Mouse (Mus musculus) hindbrain, embryonic 11.5 days (tissue): Measurements from ENCODE around the gene Ccnb3. TPM values are rescaled to one million over a fixed set of nuclear protein-coding genes. Genes with fewer than 3 reads are reported as not detected.

ENCODE experiments used
- ATAC-seq: fragments of 200-750 bp; cut with Nextera tagmentation; 2 replicates; pipeline ENCODE4 v1.8.0; 2017; ENCODE audit warnings: mild to moderate bottlenecking, moderate TSS enrichment, moderate library complexity; ENCODE audit not compliant: low FRiP score
- DNase-seq: peaks from one replicate; pipeline ENCODE4 v3.0.0-alpha.2; 2015; ENCODE audit warnings: low spot score
- H3K27ac ChIP-seq: fragments of 300-500 bp; sonication (generic); 2 replicates; pipeline ENCODE4 v1.5.1; 2014; ENCODE audit warnings: mild to moderate bottlenecking, low read depth, low read length
- H3K27me3 ChIP-seq: fragments of 300-500 bp; sonication (generic); 2 replicates; pipeline ENCODE4 v1.6.1; 2014; ENCODE audit warnings: mild to moderate bottlenecking, low read length, moderate library complexity, mixed read lengths; ENCODE audit not compliant: control insufficient read depth, insufficient read depth
- H3K36me3 ChIP-seq: fragments of 300-500 bp; sonication (generic); 2 replicates; pipeline ENCODE4 v1.6.1; 2014; ENCODE audit warnings: mild to moderate bottlenecking, low read length, moderate library complexity, mixed read lengths; ENCODE audit not compliant: control insufficient read depth, insufficient read depth
- H3K4me1 ChIP-seq: fragments of 300-500 bp; sonication (generic); replicated peaks from 2 replicates; pipeline ENCODE4 v1.6.1; 2014; ENCODE audit warnings: low read length, mixed read lengths; ENCODE audit not compliant: control insufficient read depth, insufficient read depth
- H3K4me2 ChIP-seq: fragments of 300-500 bp; sonication (generic); replicated peaks from 2 replicates; pipeline ENCODE4 v1.6.1; 2014; ENCODE audit warnings: mild to moderate bottlenecking, low read depth, low read length
- H3K4me3 ChIP-seq: fragments of 300-500 bp; sonication (generic); 2 replicates; pipeline ENCODE4 v1.5.1; 2014; ENCODE audit warnings: low read depth, low read length
- H3K9ac ChIP-seq: fragments of 300-500 bp; sonication (generic); 2 replicates; pipeline ENCODE4 v1.6.1; 2014; ENCODE audit warnings: low read depth, low read length
- H3K9me3 ChIP-seq: fragments of 300-500 bp; sonication (generic); 2 replicates; pipeline ENCODE4 v1.6.1; 2016; ENCODE audit warnings: low read length; ENCODE audit not compliant: control insufficient read depth
- whole genome bisulfite sequencing: fragments of 180-500 bp; shearing (Covaris S2); extraction: QIAGEN DNeasy Blood & Tissue Kit; methylation state at CpG from one replicate; pipeline ENCODE4 v1.1.7; 2014; 5-methylcytosine and 5-hydroxymethylcytosine counted together
- polyA plus RNA-seq: library from polyadenylated mRNA; unstranded; fragments of >200 nt; fragmentation: Nextera tagmentation; extraction: Ambion mirVana; gene quantifications from 2 replicates; pipeline ENCODE4 v1.2.1, GENCODE M21; 2014

Ccnb3 gene
- not detected in 2 replicates for polyA plus RNA-seq

DNA sequence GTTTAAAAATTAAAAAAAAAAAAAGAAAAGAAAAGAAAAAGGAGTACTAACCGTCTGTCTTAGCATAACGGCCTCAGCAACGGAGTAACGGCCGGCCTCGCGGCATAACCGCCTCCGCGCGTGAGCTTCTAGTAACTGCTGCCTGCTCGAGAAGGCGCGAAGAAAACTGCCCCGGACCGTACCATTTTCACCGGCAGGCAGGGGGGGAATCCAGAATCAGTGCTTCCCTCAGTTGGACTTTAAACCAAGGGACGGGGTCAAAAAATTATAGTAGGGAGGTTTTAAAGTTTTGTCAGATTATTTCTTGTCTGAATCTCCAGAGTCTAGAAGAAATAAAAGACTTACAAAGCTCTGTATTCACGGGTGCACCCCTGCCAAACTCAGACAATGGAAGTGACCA, at the start of gene Ccnb3:
Ccnb3 (minus strand) TSS at position 101 of the 400 bp plus-strand sequence.
- Histone ChIP-seq H3K27ac (no peak within 1 kb of the TSS), H3K9me3 (no peaks in the 10 kb centered on the region), H3K4me3 (no peak within 1 kb of the TSS), H3K9ac (no peak within 1 kb of the TSS), H3K4me1 (no peaks in the 10 kb centered on the region), H3K27me3 (no peaks in the 10 kb centered on the region), H3K4me2 (no peak within 1 kb of the TSS), H3K36me3 (no peaks in the 10 kb centered on the region)
- DNase-seq (no peak), ATAC-seq (no peak)
- 95% methylated on average over 19 of the region's 19 CpGs for WGBS

DNA sequence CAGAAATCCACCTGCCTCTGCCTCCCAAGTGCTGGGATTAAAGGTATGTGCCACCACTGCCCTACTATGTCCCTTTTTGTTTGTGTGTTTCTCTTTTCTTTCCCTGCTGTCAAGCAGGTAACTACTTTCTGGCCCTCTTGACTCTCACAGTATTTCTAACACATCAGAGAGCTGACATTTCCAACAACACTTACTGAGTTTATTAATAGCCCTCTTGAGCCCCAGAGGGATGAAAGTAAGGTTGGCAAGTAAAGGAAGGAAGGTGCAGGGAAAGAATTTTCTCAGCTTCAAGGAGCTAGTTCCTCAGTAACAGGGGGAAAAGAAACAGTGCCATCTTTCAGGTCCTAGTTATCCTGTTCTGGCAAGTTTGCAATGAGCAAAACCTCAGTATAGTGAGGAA, 48.9 kb upstream of the Ccnb3 start:
- H3K4me2 ChIP-seq = no peak overlapping the region
- no peak overlapping the region for H3K9ac ChIP-seq
- no peak for ATAC-seq
- no peaks in the 10 kb centered on the region for H3K4me1 ChIP-seq
- no peak overlapping the region for H3K4me3 ChIP-seq
- H3K27me3 ChIP-seq = no peaks in the 10 kb centered on the region
- no peaks in the 10 kb centered on the region for H3K9me3 ChIP-seq
- DNase-seq = no peak
- H3K36me3 ChIP-seq = no peaks in the 10 kb centered on the region
- H3K27ac ChIP-seq = no peak overlapping the region

DNA sequence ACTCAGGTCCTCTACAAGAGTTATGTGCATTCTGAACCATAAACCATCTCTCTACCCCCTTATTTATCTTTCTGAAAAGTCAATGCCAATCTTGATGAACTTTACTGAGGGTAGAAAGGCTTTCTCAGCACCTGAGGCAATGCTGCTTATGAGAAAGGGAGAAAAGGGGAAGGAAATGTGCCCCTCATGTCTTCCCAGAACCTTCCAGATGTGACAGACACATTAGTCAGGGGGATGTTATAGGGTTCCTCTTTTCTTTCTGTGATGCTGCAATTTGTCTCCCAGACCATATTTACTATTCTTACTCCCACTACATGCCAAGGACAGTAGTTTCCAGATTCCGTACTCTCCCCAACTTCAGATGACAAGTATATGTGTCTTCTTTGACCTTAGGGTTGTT, 44.5 kb upstream of the Ccnb3 start:
- Histone ChIP-seq H3K4me2 (no peak overlapping the region), H3K4me3 (no peak overlapping the region), H3K4me1 (no peaks in the 10 kb centered on the region), H3K36me3 (no peaks in the 10 kb centered on the region), H3K27ac (no peak overlapping the region), H3K9ac (no peak overlapping the region), H3K9me3 (no peaks in the 10 kb centered on the region), H3K27me3 (no peaks in the 10 kb centered on the region)
- DNase-seq (no peak), ATAC-seq (no peak)
- 94% methylated on average over 1 of the region's 1 CpGs for WGBS

DNA sequence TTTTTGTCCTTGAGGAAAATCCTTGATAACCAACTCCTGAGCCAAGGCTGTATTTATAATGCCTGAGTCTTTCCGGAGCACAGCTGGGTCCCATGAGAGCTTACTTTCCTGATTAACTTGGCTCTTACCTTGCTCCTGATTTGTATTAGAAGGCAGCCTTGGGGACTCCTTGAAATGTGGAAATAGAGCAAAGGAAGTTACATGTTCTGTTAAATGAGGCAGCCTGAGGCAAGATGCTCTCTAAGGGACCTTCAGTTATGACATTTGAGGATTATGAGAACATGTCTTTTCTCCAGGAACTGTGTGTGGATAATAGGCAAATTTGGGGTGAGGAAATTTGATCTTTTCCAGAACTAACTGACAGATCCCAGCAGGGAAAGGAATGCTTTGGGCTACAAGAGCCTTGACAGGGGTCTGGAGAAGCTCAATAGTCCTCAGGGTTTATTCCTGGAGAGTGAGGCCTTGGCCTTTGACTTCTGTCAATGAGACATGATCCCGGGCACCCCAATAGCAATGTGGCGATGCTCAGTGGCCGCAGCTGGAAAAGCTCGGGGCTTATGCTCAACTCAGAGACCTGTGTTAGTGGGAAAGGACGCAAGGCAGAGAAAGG, 38.5 kb upstream of the Ccnb3 start:
- no peaks in the 10 kb centered on the region for H3K9me3 ChIP-seq
- H3K36me3 ChIP-seq = no peaks in the 10 kb centered on the region
- no peak overlapping the region for H3K9ac ChIP-seq
- H3K4me1 ChIP-seq = no peaks in the 10 kb centered on the region
- H3K4me3 ChIP-seq = no peak overlapping the region
- H3K4me2 ChIP-seq = no peak overlapping the region
- ATAC-seq (no peak), DNase-seq (no peak)
- no peaks in the 10 kb centered on the region for H3K27me3 ChIP-seq
- WGBS = 68% methylated on average over 6 of the region's 6 CpGs
- no peak overlapping the region for H3K27ac ChIP-seq

DNA sequence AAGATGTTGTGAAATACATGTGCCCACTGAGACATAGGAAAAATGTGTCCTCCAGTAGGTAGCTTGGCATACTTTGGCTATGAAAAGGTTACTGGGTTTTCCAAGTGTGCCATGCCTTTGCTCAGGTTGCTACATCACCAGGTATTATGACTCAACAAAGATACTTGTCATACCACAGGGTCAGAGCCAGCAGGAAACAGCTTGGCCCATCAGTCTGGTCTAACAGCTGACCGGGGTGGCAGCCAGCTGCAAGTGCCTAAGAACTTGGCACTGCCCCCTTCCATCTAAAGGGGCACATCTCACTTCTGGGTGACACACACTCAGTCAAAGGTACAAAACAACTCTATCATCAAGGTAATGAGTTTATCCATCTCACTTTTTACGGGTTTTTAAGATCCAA, 26.6 kb upstream of the Ccnb3 start:
- ATAC-seq (no peak), DNase-seq (no peak)
- Histone ChIP-seq H3K4me1 (no peaks in the 10 kb centered on the region), H3K27me3 (no peaks in the 10 kb centered on the region), H3K4me3 (no peak overlapping the region), H3K4me2 (no peak overlapping the region), H3K9me3 (no peaks in the 10 kb centered on the region), H3K9ac (no peak overlapping the region), H3K36me3 (no peaks in the 10 kb centered on the region), H3K27ac (no peak overlapping the region)
- 85% methylated on average over 2 of the region's 2 CpGs for WGBS

DNA sequence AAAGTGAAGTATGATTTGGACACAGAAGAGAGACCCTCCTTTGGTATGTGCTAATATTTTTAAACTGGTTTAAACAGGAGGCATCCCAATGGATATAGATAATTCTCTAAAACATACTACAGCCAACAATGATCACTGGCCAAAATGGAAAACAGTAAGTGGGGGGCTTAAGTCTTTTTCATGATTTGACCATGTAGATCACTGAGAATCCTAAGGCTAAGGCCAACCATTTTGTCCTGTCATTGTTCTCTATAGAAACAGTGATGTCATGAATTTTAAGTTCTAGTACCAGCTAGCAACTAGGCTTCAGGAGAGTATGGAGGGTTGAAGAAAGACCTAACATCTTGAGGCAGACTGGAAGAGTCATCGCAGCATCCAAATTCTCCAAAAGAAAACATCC, 25.8 kb upstream of the Ccnb3 start, which contains the start of gene Akap4:
Akap4 (plus strand) TSS at position 301 of the 400 bp plus-strand sequence.
- Histone ChIP-seq H3K4me3 (no peak within 1 kb of the TSS), H3K9me3 (no peaks in the 10 kb centered on the region), H3K27me3 (no peaks in the 10 kb centered on the region), H3K9ac (no peak within 1 kb of the TSS), H3K36me3 (no peaks in the 10 kb centered on the region), H3K4me1 (no peaks in the 10 kb centered on the region), H3K4me2 (no peak within 1 kb of the TSS), H3K27ac (no peak within 1 kb of the TSS)
- DNase-seq (no peak), ATAC-seq (no peak)
- WGBS = 96% methylated on average over 1 of the region's 1 CpGs

DNA sequence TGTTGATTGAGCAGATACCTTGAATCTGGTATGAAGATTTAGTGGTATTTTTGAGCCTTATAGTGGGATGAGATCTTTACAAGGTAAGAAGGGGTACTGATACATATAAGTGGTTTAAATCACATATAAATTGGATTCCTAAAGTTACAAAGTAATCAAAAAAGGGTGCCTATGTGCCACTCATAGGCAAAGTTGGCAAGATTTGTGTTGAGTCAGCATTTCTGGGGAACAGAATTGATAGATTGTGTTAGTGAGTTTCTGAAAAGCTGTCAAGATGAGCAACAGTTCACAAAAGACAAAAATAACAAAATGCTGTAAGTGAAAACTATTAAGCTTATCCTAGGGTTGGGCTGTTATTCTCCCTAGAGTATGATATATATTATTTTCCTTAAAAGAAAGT, 22.7 kb upstream of the Ccnb3 start:
- DNase-seq (no peak), ATAC-seq (no peak)
- Histone ChIP-seq H3K9ac (no peak overlapping the region), H3K27me3 (no peaks in the 10 kb centered on the region), H3K4me3 (no peak overlapping the region), H3K4me1 (no peaks in the 10 kb centered on the region), H3K4me2 (no peak overlapping the region), H3K27ac (no peak overlapping the region), H3K36me3 (no peaks in the 10 kb centered on the region), H3K9me3 (no peaks in the 10 kb centered on the region)

DNA sequence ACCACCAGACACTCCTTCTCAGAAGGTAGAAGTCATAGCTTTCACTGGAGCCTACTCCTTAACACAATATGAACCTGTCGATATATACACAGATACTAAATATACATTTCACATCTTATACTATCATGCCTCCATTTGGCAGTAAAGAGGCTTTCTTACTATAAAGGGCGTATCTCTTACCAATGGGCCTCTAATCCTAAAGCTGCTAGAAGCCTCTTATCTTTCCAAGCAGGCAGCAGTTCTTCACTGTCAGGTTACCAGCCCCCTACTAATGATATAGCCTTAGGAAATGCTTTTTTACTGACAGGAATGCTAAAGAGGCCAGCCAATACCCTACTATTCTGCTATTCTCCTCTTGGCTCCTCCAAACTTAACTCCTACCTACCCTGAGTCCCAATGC, 16.2 kb upstream of the Ccnb3 start:
- no peak overlapping the region for H3K27ac ChIP-seq
- no peak overlapping the region for H3K4me3 ChIP-seq
- H3K4me1 ChIP-seq = no peaks in the 10 kb centered on the region
- H3K9me3 ChIP-seq = no peaks in the 10 kb centered on the region
- no peak overlapping the region for H3K9ac ChIP-seq
- ATAC-seq (no peak), DNase-seq (no peak)
- H3K36me3 ChIP-seq = no peaks in the 10 kb centered on the region
- H3K27me3 ChIP-seq = no peaks in the 10 kb centered on the region
- H3K4me2 ChIP-seq = no peak overlapping the region
- 76% methylated on average over 2 of the region's 2 CpGs for WGBS

DNA sequence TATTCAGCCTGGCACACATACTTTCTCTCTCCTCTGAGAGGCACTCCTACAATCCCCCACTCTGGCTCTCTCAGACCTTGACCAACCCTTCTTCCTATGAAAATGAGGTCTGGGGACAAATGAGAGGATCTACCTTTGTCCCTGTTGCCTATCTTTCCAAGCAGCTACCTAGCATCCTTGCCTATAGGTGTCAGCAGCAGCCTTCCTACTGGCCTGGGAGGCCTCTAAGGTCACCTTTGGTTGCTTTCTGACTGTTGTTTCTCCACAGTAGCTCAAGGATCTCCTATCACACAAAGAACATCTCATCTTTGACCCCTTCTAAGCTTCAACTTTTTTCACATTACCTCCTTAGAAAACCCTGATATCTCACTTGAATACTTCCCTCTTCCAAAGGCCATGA, 15.6 kb upstream of the Ccnb3 start:
- Histone ChIP-seq H3K9me3 (no peaks in the 10 kb centered on the region), H3K4me1 (no peaks in the 10 kb centered on the region), H3K4me2 (no peak overlapping the region), H3K36me3 (no peaks in the 10 kb centered on the region), H3K27me3 (no peaks in the 10 kb centered on the region), H3K4me3 (no peak overlapping the region), H3K27ac (no peak overlapping the region), H3K9ac (no peak overlapping the region)
- no peak for ATAC-seq
- DNase-seq = no peak
